Comparison of ENCODE assay signal across 19 mouse cellular contexts in the genomic region with DNA sequence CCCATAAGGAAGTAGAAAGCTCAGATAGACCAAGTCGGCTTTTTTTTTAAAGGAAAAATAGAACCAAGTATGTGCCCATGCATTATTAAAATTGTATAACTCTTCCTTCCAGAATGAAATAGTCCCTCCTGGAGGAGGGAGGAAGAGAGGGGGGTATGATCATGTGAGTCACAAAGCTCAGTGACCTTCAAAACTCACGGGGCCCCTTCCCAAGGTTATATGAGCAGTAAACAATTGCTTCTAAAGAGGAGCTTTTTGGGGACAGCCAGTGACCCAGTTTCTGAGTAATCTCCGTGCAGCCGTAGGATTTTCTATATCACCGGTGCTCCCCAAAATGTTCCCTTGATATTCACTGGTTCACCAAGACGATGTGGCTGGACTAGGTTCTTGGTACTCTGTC. TPM values are rescaled to one million over a fixed set of nuclear protein-coding genes. Genes with fewer than 3 reads are reported as not detected.
DNase-seq lines count a peak whose midpoint lies in the region; ATAC-seq lines count a peak whose summit lies in the region.
"Had no signal": no experiment of that assay in that cellular context is flagged by ENCODE, and none has a peak within 500 bp of the region (broad histone marks: within the 10 kb centered on the region; RNA-seq: fewer than 3 reads in every experiment).

No protein-coding gene starts in this region.

- H3K4me2 ChIP-seq in liver, embryonic 11.5 days = no peak overlapping the region
- H3K4me2 ChIP-seq: embryonic facial prominence, embryonic 12.5 days; forebrain, embryonic 13.5 days; forebrain, embryonic 15.5 days had no signal

- no peak overlapping the region for H3K27ac ChIP-seq in liver, embryonic 11.5 days (ENCODE audit: low read depth, low read length)
- H3K27ac ChIP-seq: embryonic facial prominence, embryonic 10.5 days; embryonic facial prominence, embryonic 12.5 days; forebrain, embryonic 13.5 days; forebrain, embryonic 15.5 days had no signal

- peak; percentile 42 to 81 for DNase-seq in adrenal gland, adult (ENCODE audit: inconsistent age in 2 of 2, low spot score in 1 of 2)
- no peak for DNase-seq in adrenal gland, postnatal 4 days (ENCODE audit: low spot score in 2 of 2)
- peak; percentile 33 for DNase-seq in adrenal gland, postnatal 10 days
- DNase-seq in adrenal gland, postnatal 25 days = peak; percentile 15
- DNase-seq in kidney, adult 18-20 months = no peak
- DNase-seq in liver, embryonic 11.5 days (ENCODE audit: low spot score) = no peak
- DNase-seq in B cell, adult 2 months = no peak
- DNase-seq: cerebellum, adult 11-12 months; cerebellum, adult 2 months; cerebellum, adult 9-10 months; cerebellum, postnatal 10 days; cerebellum, postnatal 25 days; forebrain, postnatal 0 days had no signal

- H3K27me3 ChIP-seq in liver, embryonic 11.5 days (replicated peaks; ENCODE audit: control insufficient read depth, insufficient read depth, low read length) = no peaks in the 10 kb centered on the region
- H3K27me3 ChIP-seq: embryonic facial prominence, embryonic 12.5 days; forebrain, embryonic 13.5 days; forebrain, embryonic 15.5 days had no signal

- no peaks in the 10 kb centered on the region for H3K4me1 ChIP-seq in liver, embryonic 11.5 days (replicated peaks; ENCODE audit: control insufficient read depth, insufficient read depth, low read length)
- H3K4me1 ChIP-seq: embryonic facial prominence, embryonic 10.5 days; embryonic facial prominence, embryonic 12.5 days; forebrain, embryonic 13.5 days; forebrain, embryonic 15.5 days had no signal

- no peak overlapping the region for H3K4me3 ChIP-seq in liver, embryonic 11.5 days (ENCODE audit: low read depth, low read length)
- H3K4me3 ChIP-seq: embryonic facial prominence, embryonic 10.5 days; embryonic facial prominence, embryonic 12.5 days; forebrain, embryonic 13.5 days; forebrain, embryonic 15.5 days had no signal

- H3K9me3 ChIP-seq in liver, embryonic 11.5 days (ENCODE audit: control insufficient read depth, low read length) = no peaks in the 10 kb centered on the region
- H3K9me3 ChIP-seq: embryonic facial prominence, embryonic 10.5 days; embryonic facial prominence, embryonic 12.5 days; forebrain, embryonic 13.5 days; forebrain, embryonic 15.5 days had no signal

- ATAC-seq in liver, embryonic 11.5 days (replicated peaks; ENCODE audit: low FRiP score) = no peak
- ATAC-seq: activated CD4-positive, CD25-positive, alpha-beta regulatory T cell, adult 4 months; forebrain, embryonic 13.5 days; forebrain, embryonic 15.5 days; forebrain, postnatal 0 days had no signal

- no peak overlapping the region for H3K9ac ChIP-seq in liver, embryonic 11.5 days (ENCODE audit: low read depth, low read length)
- H3K9ac ChIP-seq: embryonic facial prominence, embryonic 12.5 days; forebrain, embryonic 13.5 days; forebrain, embryonic 15.5 days; forebrain, postnatal 0 days had no signal

- H3K36me3 ChIP-seq in liver, embryonic 11.5 days (ENCODE audit: control insufficient read depth, insufficient read depth, low read length) = no peaks in the 10 kb centered on the region
- H3K36me3 ChIP-seq: embryonic facial prominence, embryonic 10.5 days; embryonic facial prominence, embryonic 12.5 days; forebrain, embryonic 15.5 days had no signal

- 82% methylated on average over 6 of the region's 6 CpGs for WGBS in liver, embryonic 11.5 days

RNA-seq across cellular contexts. Expression of a gene that starts 42.8 kb away (rescaled TPM):
- 10 to 100 TPM; 14.7 to 19.2 TPM for total RNA-seq in adrenal gland, postnatal 4 days (2021)
- 10 to 100 TPM in 1 of 2 experiments, 1 to 10 TPM in 1; 8.6 to 10.8 TPM for total RNA-seq in adrenal gland, postnatal 10 days (2021)
- 11.8 and 13.8 TPM in 2 replicates for total RNA-seq in adrenal gland, postnatal 25 days (2021)
- 3.1 and 3.5 TPM in 2 replicates for polyA plus RNA-seq in liver, embryonic 11.5 days (2014; fragmentation: Nextera tagmentation; extraction: Ambion mirVana)
- polyA plus RNA-seq: C2C12 had no signal

Comparison
In these comparisons a context has a peak if more than half of its experiments do, and no peak if none do; other contexts are left out.
1. DNase-seq: peak in adrenal gland, adult (2 of 2), adrenal gland, postnatal 10 days (single experiment) and adrenal gland, postnatal 25 days (single experiment); none in adrenal gland, postnatal 4 days (0 of 2), kidney, adult 18-20 months (single experiment), liver, embryonic 11.5 days (single experiment) and B cell, adult 2 months (0 of 2).